Mouse (Mus musculus) v-Abl transformed pro-B cells (cell line): ENCODE results near the gene 1700067K01Rik.
"Not testable (repeated sequence)": the region's sequence is repeated elsewhere in the genome, so short reads cannot be mapped to it uniquely, and the experiment has no call there.

Experiments
- in situ Hi-C, 2 experiments: fragments of 400-800 bp; cut with MboI; formaldehyde crosslinking; loops; one replicate each; pipeline ENCODE4 v1.15.1; 2025; ENCODE audit not compliant: unreplicated experiment in 2 of 2

Gene 1700067K01Rik

GRCm38 (mm10) chr8:83981533-83981932 lies 19.8 kb upstream of the 1700067K01Rik start:
- in situ Hi-C loops, result no loop called here

GRCm38 (mm10) chr8:83982449-83982848 lies 18.9 kb upstream of the 1700067K01Rik start:
- in situ Hi-C loops, result no loop called here

- in situ Hi-C loops, result not testable (repeated sequence)
These were observed 18.1 kb upstream of the 1700067K01Rik start for GRCm38 (mm10) chr8:83983222-83983621.

- in situ Hi-C loops, result no loop called here
These were observed 12.1 kb upstream of the 1700067K01Rik start for GRCm38 (mm10) chr8:83989243-83989642.

- in situ Hi-C loops, result no loop called here
These were observed 11.1 kb upstream of the 1700067K01Rik start for GRCm38 (mm10) chr8:83990170-83990569.

- in situ Hi-C loops, result no loop called here
These were observed 8.8 kb upstream of the 1700067K01Rik start for GRCm38 (mm10) chr8:83992488-83992887.

GRCm38 (mm10) chr8:83994030-83994429 lies 7.3 kb upstream of the 1700067K01Rik start:
- in situ Hi-C loops, result no loop called here

- in situ Hi-C loops, result no loop called here
These were observed 5.3 kb upstream of the 1700067K01Rik start for GRCm38 (mm10) chr8:83995973-83996372.

GRCm38 (mm10) chr8:83996567-83997505 lies 4.5 kb upstream of the 1700067K01Rik start:
- in situ Hi-C loops, result no loop called here

GRCm38 (mm10) chr8:83997511-83998141 lies 3.7 kb upstream of the 1700067K01Rik start, which contains the start of gene Samd1:
Gene Samd1 (plus strand): TSS chr8:83997672.
- in situ Hi-C loops, result no loop called here

GRCm38 (mm10) chr8:83998231-83999056 lies 2.9 kb upstream of the 1700067K01Rik start:
- in situ Hi-C loops, result no loop called here

- in situ Hi-C loops, result no loop called here
These were observed 2.1 kb upstream of the 1700067K01Rik start for GRCm38 (mm10) chr8:83999057-83999705.

GRCm38 (mm10) chr8:83999825-84000224 lies 1.5 kb upstream of the 1700067K01Rik start:
- in situ Hi-C loops, result no loop called here

GRCm38 (mm10) chr8:84002957-84003611 lies 1.8 kb downstream of the 1700067K01Rik start:
- in situ Hi-C loops, result no loop called here

GRCm38 (mm10) chr8:84003612-84004246 lies 2.4 kb downstream of the 1700067K01Rik start:
- in situ Hi-C loops, result no loop called here

GRCm38 (mm10) chr8:84004533-84005201 lies 3.4 kb downstream of the 1700067K01Rik start:
- in situ Hi-C loops, result no loop called here

- in situ Hi-C loops, result not testable (repeated sequence)
These were observed 4.2 kb downstream of the 1700067K01Rik start for GRCm38 (mm10) chr8:84005502-84005901.

GRCm38 (mm10) chr8:84008362-84008761 lies 7.1 kb downstream of the 1700067K01Rik start:
- in situ Hi-C loops, result no loop called here

- in situ Hi-C loops, result no loop called here
These were observed 8.6 kb downstream of the 1700067K01Rik start for GRCm38 (mm10) chr8:84009876-84010275.
